Mouse (Mus musculus): Measurements from ENCODE around the gene Bloc1s6.

Bloc1s6 gene

GRCm38 (mm10) chr2:122765071-122765793 is 26.9 kb downstream of the Bloc1s6 start, which contains the start of gene Sqor:
Sqor (plus strand) TSS chr2:122765237.
- DNase-seq, result peak; percentile 63

- DNase-seq, result no peak
Measured at GRCm38 (mm10) chr2:122765794-122766145, 27.5 kb downstream of the Bloc1s6 start.

GRCm38 (mm10) chr2:122771002-122771401 is 32.7 kb downstream of the Bloc1s6 start:
- no peak for DNase-seq

GRCm38 (mm10) chr2:122772899-122773298 is 34.6 kb downstream of the Bloc1s6 start:
- no peak for DNase-seq

- DNase-seq, result no peak
Measured at GRCm38 (mm10) chr2:122775491-122775890, 37.2 kb downstream of the Bloc1s6 start.

- DNase-seq, result no peak
Measured at GRCm38 (mm10) chr2:122776823-122777222, 38.5 kb downstream of the Bloc1s6 start.

- no peak for DNase-seq
Measured at GRCm38 (mm10) chr2:122779967-122780366, 41.7 kb downstream of the Bloc1s6 start.

GRCm38 (mm10) chr2:122780447-122780846 is 42.1 kb downstream of the Bloc1s6 start:
- DNase-seq, result no peak

- DNase-seq, result no peak
Measured at GRCm38 (mm10) chr2:122781590-122782356, 43.5 kb downstream of the Bloc1s6 start.

- no peak for DNase-seq
Measured at GRCm38 (mm10) chr2:122783730-122784129, 45.4 kb downstream of the Bloc1s6 start.

GRCm38 (mm10) chr2:122784701-122785100 is 46.4 kb downstream of the Bloc1s6 start:
- no peak for DNase-seq

- no peak for DNase-seq
Measured at GRCm38 (mm10) chr2:122786167-122786566, 47.9 kb downstream of the Bloc1s6 start.

- no peak for DNase-seq
Measured at GRCm38 (mm10) chr2:122789311-122789710, 51.0 kb downstream of the Bloc1s6 start.

- no peak for DNase-seq
Measured at GRCm38 (mm10) chr2:122789730-122790129, 51.4 kb downstream of the Bloc1s6 start.

Measured in cerebellum, adult 11-12 months (tissue).